Mouse (Mus musculus) fibroblast of lung, adult 2 months (primary cell): ENCODE measurements around the gene B3gat3.

Source experiments
- DNase-seq: peaks from one replicate; pipeline ENCODE4 v3.0.0-alpha.2; 2011; ENCODE audit warnings: low read depth

Gene B3gat3

DNA sequence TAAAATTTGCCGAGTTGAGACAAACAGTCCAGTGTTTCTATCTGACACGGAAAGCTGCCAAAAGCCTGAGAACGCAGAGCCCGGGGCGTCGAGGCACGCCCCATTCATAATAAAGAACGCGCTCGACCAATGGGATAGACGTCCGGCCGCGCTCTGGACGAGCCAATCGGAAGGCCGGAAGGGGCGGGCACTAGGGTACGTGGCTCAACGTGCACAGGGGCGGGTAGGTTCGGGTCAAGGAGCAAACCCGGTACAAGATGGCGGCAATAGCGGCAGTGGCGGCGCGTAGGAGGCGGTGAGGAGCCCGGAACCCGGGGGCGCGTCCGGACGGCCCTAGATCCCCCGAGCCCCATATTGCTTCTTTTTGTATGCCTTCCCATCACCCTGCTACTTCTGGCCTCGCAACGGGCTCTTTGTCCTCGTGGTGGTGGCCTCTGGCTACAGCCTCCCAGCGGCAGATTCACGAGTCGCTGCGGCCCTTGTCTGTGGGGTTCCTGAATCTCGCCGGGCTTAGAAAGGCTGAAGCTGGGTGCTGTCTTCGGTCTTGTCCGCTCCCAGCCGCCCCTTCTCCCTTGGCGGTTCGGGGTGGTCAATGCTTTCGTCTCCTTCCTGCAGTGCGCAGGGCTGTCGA is 22.2 kb upstream of the B3gat3 start, which contains the start of gene Ganab:
Ganab (plus strand) TSS at position 207 of the 631 bp plus-strand sequence.
- DNase-seq, result peak; percentile 80

DNA sequence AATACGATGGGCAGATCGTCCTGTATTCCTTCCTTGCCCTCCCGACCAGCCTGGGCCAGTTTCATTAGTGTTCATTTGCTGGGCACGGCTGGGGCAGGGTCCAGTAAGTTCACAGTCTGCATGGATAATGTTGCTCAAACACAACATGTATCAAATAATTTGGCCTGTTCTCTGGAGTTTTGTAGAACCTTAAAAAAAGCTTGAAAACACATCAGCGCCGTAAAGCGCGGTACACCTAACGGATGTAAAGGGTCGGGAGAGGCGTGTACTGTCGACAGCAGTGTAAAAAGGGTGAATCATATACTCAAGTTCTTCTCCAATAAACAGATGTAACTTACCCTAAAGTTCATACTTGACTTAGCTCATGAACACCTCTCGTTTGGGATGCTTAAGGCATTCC is 21.6 kb upstream of the B3gat3 start:
- no peak for DNase-seq

DNA sequence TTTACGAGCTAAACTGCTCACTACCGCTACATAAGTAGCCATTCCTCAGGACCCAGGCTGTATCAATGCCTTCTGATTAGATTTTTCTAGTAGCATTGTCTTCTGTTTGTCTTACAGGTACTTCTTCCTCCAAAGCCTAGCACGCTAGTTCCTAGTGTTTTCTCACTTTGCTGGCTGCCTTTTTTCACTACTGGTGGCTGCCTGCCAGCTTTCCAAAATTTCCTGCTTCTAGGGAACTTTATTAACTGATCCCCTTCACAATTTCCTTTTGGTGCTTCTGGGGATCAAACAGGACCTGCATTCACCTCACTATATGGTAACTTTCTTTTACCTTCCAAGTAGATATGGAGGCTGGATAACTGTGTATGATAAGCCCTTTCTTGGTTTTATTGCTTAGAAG is 21.1 kb upstream of the B3gat3 start:
- DNase-seq, result no peak

DNA sequence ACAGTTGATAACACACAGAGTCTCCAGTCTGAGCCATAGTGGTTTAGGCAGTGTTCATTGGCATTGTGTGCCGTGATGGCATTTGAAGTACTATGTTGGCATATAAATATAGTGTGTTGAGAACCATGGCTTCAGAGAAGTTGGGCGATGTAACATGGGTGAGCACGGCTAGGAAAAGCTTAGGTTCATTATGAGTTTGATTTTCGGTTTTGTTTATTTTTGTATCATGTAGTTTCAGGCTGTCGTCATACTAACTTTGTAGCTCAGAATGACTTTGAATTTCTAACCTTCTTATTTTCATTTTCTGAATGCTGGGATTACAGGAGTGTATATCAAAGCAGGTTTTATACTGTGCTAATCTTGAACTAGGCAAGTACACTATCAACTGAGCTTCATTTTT is 16.8 kb upstream of the B3gat3 start:
- DNase-seq, result no peak

DNA sequence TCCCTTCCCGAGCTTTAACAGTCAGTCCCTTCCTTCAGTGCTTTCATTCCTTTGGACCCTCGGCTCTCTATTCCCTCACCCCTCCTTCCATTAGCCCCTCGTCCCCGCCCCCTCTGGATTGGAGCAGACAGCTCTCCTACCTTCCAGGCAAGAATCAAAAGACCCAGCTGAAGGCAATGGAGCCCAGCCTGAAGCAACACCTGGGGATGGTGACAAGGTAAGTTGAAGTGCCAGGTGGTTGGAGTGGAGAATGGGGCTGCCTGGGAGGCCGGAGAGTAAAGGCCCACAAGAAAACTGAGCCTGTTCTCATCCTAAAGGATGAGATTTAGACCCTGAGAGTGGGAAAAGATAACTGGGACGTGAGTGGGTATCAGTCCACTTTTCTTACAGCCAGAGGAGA is 11.6 kb upstream of the B3gat3 start:
- DNase-seq, result no peak

DNA sequence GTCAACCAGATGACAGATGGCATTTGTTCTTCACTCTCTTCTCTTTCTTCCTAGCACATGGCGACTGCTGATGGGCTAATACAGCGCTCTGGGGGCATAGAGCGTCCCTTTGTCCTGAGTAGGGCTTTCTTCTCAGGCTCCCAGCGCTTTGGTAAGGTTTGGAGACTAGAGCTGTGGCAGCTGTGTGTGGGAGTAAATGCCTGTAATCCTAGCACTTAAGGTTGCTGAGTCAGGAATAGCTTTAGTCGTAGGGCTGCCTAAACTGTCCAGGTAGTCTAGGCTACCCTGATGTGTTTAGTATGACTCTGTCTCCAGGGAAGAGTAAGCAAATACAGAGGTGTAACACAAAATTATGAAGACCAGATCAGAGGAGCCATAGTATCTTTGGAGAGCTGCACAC is 8.4 kb upstream of the B3gat3 start:
- DNase-seq, result no peak

DNA sequence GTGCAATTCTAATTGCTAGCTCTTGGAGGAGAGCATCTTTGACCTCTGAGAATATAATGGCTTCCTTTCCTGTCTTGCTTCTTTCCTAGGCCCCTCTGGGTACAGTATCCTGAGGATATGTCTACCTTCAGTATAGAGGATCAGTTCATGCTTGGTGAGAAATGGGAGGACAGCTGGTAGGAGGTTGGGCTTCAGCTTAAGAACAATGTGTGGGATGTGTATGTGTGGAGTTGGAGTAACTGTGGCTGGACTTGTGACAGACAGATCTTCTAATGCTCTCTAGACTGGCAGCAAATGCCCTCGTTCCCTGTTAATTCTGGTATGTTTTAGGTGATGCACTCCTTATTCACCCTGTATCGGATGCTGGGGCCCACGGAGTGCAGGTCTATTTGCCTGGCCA is 6.0 kb upstream of the B3gat3 start:
- DNase-seq, result no peak

DNA sequence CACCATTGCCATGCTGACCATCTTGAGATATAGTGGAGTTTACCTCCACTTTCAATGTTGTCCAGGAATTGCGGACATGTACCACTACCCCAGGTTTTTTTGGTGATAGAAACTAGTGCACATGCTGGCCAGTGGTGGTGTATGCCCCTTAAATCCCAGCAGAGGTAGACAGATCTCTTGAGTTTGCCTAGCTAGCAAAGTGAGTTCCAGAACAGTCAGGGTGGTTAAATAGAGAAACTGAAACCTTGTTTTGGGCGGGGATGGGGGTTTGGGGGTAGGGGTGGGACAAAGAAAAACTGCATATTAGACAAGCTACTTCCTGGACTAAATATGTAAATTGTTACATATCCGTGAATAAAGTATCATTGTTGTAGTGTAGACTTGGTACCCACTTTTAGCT is 1.2 kb upstream of the B3gat3 start:
- no peak for DNase-seq

DNA sequence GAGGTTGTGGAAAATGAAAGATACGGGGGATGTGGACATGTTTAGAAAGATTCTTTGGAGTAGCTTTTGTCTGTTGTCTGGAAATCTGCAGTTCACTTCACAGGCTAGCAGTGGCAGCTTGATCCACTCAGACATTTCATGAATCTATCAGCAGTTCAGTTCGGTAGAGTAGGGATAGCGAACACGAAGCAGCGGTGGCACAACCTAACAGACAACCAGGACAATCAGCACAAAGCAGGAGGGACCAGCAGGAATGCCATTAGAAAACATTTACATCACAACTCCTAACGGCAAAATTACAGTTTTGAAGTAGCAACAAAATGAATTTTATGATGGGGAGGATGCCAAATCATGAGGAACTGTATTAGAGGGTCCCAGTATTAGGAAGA is 496 bp upstream of the B3gat3 start:
- DNase-seq, result no peak

DNA sequence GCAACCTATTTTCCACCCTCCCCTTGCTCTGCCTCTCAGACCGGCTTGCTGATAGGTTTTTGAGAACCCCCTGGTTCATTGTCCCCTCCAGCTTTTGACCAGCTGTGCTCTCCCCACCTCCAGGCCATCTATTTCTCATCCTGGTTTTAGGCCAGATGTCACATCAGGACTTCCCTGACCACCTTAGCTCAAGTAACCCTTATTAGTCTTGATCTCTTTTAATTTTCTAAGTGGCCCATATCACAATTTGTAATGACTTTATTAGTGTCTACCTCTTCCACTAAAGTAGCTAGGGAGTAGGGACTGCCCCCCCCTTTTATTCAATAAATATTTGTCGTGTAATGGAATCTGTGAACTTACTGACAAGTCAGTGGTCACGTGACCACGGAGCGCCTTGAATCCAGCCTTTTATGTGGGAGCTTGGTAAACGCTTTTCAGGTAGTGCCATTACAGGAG is 690 bp downstream of the B3gat3 start:
- no peak for DNase-seq

DNA sequence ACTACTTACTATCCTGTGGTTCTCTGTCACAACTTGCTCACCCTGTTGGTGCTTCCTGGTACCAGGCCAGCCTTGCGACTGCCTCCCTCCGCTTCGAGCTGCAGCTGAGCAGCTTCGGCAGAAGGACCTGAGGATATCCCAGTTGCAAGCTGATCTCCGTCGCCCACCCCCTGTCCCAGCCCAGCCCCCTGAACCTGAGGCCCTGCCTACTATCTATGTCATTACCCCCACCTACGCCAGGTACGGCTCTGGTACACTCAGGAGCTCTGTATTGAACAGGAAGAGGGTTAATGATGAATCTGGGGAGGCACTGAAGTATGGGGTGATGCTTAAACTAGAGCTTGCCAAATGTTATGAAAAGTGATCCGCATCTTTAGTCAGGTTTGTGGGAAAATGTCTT is 1.6 kb downstream of the B3gat3 start:
- no peak for DNase-seq

DNA sequence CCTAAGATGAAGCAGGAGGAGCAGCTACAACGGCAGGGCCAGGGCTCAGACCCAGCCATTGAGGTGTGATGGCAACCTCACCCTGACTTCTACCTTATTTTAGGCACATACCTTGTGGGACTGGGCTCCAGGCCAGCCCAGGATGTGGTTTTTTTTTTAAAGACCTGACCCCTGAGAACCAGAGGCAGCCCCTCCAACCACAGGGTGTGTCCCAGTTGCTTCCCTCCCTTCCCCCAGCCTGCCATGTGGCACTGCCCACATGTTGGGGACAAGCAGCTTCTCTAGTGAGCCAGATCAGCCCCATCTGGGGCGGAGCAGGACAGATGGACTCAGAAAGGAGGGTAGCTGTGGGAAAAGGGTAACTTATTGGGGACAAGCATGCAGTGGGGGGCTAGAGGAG is 6.6 kb downstream of the B3gat3 start:
- DNase-seq, result no peak

DNA sequence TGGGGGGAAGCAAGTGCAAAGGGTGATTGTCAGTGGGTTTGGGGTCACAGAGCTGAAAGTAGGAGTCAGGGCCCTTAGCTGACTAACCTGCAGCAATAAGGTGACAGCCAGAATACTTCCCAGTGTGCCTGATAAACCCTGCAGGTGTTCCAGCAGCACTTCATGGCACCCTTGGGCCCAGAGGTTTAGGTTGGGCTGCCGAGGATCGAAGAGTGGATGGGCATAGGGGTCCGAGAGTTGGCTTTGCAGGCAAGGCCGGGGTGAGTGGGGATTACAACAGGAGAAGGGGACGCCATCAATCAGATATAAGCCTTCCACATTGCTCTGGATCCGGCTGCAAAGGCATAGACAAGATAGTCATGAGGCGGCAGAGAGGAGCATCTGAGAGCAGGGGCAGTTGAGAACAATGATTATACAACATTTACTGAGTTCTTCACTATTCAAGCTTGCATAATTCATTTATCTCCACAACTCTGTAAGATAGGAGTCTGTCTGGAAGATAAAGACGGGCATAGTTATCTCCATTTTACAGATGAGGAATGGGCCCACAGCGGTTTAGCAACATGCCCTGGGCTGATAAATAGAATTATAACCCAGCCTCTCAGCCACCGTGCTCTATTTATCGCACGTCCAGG is 7.8 kb downstream of the B3gat3 start:
- no peak for DNase-seq

DNA sequence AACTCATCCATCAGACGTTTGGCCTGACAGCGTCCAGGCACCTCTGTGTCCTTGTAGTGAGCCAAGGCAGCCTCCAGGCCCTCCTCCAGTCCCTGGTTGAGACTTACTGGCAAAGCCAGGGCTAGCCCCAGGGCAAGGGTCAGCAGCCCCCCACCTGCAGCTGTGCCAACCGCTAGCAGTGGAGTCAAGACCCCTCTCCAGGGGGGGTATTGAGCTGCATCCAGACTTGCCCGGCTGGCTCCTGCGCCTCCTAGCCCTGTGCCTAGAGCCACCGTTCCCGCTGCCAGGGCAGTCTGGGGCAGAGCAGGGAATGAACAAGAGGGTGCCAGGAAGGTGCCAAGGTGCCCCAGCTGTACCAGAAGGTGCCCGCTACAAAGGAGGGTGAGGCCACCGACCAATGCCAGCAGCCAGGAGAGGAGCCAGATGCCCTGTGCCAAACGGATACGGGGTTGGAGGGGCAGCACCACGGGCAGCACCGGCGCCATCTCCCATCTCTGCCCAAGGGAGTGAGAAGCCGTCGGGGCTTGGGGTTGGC is 8.6 kb downstream of the B3gat3 start:
- DNase-seq, result no peak

DNA sequence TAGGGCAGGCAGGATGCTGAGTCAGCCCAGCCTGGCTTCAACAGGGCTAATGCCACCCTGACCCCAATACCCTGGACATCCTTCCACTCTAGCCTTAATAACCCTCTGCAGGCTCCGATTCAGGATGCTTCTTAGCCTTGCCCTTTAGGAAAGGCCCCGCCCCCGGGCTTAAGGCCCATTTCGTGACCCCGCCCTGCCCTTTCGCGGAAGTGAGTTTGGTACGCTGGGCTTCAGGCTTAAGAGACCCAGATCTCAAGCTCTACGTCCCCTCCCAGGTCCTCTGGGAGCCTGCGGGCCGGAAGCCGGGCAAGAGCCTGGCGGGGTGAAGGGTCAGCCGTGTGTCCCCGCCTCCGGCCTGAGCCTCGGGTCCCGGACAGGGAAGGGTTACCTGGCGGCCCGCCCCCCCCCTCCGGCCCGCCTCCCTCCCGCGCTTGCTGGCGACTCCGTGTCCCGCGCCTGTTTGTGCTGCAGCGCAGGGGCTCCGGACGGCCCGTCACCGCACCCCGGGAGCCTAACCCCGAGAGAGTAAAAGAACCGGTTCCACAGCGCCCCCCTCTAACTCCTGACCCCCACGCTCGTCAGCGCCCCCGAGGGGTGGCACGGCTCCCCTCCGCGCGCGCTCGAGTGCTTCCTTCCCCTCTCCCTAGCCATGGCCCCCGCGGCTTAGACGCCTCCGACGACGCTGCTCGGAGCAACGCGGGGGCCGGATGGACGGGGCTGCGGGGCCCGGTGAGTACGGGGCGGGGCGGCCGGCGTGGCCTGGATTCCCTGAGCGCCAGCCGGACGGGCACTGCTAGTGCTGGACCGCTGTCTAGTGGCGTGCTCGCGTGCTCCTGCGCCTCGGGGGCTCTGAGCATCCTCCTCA is 9.3 kb downstream of the B3gat3 start, which contains the start of the genes Rom1 and Eml3:
Rom1 (minus strand) TSS at position 133 of the 865 bp plus-strand sequence.
Eml3 (plus strand) TSS at position 329 of the 865 bp plus-strand sequence.
- DNase-seq, result peak; percentile 56

DNA sequence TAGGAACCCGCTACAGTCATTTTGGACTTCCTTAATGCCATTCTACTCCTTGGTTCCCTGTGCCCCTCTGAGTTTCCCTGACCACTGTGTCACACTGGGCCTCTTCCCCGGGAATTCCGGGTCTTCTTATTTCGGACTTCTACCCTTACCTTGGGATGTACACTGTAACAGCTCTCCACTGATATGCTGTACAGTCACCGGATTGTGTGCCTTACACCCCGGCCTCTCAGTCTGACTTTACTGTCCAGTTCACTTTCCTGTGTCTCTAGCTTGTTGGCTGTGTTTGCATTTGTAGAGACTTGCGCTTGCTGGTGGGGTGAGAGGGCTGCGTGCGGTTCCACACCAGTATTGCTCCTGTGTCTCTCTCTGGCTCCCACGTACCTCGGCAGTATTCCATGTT is 9.9 kb downstream of the B3gat3 start:
- no peak for DNase-seq

DNA sequence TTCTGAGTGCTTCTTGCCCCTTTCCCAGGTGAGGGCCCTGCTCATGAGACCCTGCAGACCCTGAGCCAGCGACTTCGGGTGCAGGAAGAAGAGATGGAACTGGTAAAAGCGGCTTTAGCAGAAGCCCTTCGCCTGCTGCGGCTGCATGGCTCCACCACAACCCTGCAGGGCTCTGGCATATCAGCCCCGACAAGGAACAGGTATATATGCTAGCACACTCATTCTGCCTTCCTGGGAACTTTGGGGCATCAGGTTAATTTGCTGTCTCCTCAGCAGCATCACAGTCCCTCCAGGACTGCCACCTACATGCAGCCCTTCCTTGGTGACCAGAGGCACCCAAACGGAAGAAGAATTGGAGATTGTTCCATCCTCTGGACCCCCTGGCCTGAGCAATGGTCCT is 10.6 kb downstream of the B3gat3 start:
- no peak for DNase-seq

DNA sequence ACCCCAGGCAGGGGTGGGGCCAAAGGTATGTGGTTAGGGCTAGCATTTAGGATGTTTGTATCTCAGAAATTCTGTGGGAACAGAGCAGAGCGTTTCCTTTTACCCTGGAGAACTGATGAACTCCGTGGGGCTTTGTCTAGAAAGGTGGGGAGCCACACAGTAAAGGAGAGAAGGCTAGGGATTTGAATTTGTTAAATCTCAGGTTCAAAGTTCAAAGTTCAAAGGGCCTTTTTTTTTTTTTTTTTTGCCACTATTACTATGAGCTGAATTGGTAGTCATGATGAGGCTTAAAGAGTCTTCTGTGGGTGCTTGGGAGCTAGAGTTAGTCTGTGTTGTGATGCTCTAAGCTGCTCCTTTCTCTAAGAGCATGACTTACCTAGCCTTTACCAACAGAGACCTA is 16.6 kb downstream of the B3gat3 start:
- no peak for DNase-seq

DNA sequence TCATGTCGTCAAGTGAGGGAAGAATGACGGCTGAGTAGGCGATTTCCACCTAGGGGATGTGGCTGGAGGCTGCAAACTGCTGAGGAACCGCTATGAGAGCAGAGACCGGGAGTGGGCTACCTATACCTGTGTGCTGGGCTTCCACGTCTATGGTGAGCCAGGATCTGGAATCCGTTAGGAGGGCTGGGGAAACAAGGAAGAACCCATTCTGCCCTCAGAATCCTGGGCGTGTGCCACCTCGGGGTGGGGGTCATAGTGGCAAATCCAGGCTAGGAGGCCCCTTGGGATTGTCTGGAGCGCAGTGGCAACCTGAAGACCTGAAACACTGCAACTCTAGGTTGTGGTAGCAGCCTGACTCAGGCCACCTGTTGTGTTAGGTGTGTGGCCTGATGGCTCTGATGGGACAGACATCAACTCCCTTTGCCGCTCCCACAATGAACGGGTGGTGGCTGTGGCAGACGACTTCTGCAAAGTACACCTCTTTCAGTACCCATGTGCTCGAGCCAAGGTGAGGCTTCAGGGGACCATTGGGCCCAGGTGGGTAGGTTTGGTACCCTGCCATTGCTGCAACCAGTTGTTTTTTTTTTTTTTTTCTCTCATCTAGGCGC is 20.5 kb downstream of the B3gat3 start:
- DNase-seq, result no peak

DNA sequence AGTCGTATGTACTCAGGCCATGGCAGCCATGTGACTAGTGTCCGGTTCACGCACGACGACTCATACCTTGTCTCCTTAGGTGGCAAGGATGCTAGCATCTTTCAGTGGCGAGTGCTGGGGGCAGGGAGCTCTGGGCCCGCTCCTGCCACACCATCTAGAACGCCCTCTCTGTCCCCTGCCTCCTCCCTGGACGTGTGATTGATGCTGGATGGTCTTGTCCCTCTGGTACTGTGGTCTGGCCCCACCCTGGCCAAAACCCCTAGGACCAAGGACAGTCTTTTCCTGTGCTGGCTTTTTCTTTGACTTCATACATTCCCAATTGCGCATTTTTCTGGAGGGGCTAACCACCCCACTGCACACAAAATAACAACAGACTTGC is 21.0 kb downstream of the B3gat3 start:
- DNase-seq, result no peak

DNA sequence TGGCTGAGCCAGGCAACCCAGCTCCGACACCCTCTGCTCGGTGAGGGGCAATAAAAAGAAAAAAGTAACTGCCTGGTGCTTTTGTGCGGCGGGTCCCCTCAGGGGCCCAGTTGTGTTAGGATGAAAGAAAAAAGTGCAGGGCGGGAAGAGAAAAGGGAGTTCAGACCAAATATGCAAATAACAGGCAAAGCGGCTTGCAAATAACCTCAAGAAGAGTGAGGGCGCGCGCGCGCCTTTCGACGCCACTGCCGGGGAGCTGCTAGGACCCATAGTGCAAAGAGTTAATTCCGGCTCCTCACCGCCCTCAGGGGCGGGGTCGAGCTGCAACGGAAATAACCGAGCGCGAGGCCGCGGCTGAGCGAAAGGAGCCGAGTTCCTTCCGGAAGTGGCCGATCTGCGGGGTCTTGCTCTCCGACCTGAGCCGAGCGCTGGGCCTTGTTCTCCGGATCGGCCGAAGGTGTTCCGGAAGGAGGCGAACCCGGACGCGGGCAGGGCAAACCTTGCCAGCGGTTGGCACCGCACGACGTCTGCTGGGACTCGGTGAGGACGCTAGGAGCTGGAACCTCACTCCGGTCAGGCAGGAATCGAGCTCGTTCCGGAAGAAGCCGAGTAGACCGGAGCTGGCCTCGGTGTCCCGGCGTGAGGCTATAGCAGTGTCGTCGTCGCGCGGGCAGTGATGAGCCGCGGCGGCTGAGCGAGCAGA is 21.5 kb downstream of the B3gat3 start, which contains the start of gene Mta2:
Mta2 (plus strand) TSS at position 361 of the 703 bp plus-strand sequence.
- peak; percentile 91 for DNase-seq
